Mouse (Mus musculus): ENCODE results near the gene Pbx1. TPM values are rescaled to one million over a fixed set of nuclear protein-coding genes. Genes with fewer than 3 reads are reported as not detected.
A peak's percentile ranks its signal among the peaks of the same experiment; 100 is the strongest.

Gene Pbx1
- total and polyA plus RNA-seq, 2 experiments from 2014 or later, result 17.1 to 31.3 TPM

DNA sequence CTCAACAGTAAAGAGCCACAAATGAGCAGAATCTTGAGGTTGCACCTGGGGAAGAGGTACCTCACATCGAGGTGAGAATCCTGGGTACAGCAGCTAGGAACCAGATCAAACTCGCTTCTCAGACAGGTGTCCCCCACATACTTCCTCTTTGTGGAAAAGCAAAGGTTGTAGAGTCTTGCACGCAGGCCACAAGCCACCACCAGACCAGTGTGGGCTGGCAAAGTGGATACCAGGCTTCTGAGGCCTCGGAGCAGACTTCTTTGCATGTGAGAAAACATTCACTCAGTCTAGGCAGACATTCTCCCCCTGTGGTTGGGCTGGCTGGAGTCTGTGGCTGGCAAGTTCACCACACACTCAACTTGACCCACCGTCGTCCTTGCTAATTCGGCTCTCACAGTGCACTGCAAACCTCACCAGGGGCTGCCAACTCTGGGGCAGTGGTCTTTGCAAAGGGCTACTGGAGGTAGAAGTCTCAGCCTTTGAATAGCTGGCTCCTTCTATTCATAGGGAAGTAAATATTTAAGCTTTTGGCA is 206.4 kb downstream of the Pbx1 start:
- no peak overlapping the region for H3K27ac ChIP-seq (ENCODE audit: low read depth)
- no peak overlapping the region for H3K9ac ChIP-seq (replicated peaks; ENCODE audit: low read depth, low read length)
- DNase-seq (ENCODE audit: low spot score), result no peak
- ATAC-seq (ENCODE audit: insufficient read depth, low read depth), result no peak
- no peaks in the 10 kb centered on the region for H3K36me3 ChIP-seq (replicated peaks; ENCODE audit: control insufficient read depth, insufficient read depth, low read length)
- no peaks in the 10 kb centered on the region for H3K27me3 ChIP-seq (ENCODE audit: control insufficient read depth, insufficient read depth, low read length)
- no peak for TF ChIP-seq EP300 (IDR thresholded peaks at IDR 0.05; ENCODE audit: low read depth)
- TF ChIP-seq CTCF (IDR thresholded peaks at IDR 0.05; ENCODE audit: low read depth), result no peak
- H3K4me1 ChIP-seq (ENCODE audit: control insufficient read depth, insufficient read depth), result peaks cover 24% of the 10 kb centered on the region
- 82% methylated on average over 7 of the region's 7 CpGs for WGBS
- no peaks in the 10 kb centered on the region for H3K9me3 ChIP-seq (replicated peaks; ENCODE audit: control insufficient read depth, low read length)
- H3K4me3 ChIP-seq (ENCODE audit: low read depth, low read length), result no peak overlapping the region
- no peak overlapping the region for H3K4me2 ChIP-seq (ENCODE audit: low read depth, low read length)

DNA sequence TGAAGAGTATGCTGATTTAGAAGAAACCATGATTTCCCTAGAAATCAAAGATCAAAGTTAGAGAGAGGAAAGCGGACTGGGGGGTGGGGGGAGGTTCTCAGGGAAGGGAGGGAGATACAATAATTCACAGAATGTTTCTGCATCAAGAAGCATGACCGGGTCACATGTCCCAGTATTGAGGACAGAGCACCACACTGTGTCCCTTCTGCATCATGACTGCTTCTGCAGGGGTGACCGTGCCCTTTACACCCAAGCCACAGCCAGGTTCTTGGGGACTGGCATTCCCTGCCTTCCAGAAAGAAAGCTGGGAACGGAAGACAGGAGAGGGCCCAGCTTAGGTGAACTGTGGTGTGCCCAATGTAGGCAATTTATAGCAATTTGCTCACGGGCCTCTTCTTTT is 207.9 kb downstream of the Pbx1 start:
- TF ChIP-seq CTCF (IDR thresholded peaks at IDR 0.05; ENCODE audit: low read depth) (no peak), EP300 (IDR thresholded peaks at IDR 0.05; ENCODE audit: low read depth) (no peak)
- H3K4me1 ChIP-seq (ENCODE audit: control insufficient read depth, insufficient read depth), result peaks cover 22% of the 10 kb centered on the region
- no peak overlapping the region for H3K4me2 ChIP-seq (ENCODE audit: low read depth, low read length)
- H3K27me3 ChIP-seq (ENCODE audit: control insufficient read depth, insufficient read depth, low read length), result no peaks in the 10 kb centered on the region
- DNase-seq (ENCODE audit: low spot score), result no peak
- WGBS, result 80% methylated on average over 5 of the region's 5 CpGs
- ATAC-seq (ENCODE audit: insufficient read depth, low read depth), result no peak
- H3K36me3 ChIP-seq (replicated peaks; ENCODE audit: control insufficient read depth, insufficient read depth, low read length), result no peaks in the 10 kb centered on the region
- H3K9ac ChIP-seq (replicated peaks; ENCODE audit: low read depth, low read length), result no peak overlapping the region
- H3K4me3 ChIP-seq (ENCODE audit: low read depth, low read length), result no peak overlapping the region
- H3K9me3 ChIP-seq (replicated peaks; ENCODE audit: control insufficient read depth, low read length), result no peaks in the 10 kb centered on the region
- H3K27ac ChIP-seq (ENCODE audit: low read depth), result no peak overlapping the region

DNA sequence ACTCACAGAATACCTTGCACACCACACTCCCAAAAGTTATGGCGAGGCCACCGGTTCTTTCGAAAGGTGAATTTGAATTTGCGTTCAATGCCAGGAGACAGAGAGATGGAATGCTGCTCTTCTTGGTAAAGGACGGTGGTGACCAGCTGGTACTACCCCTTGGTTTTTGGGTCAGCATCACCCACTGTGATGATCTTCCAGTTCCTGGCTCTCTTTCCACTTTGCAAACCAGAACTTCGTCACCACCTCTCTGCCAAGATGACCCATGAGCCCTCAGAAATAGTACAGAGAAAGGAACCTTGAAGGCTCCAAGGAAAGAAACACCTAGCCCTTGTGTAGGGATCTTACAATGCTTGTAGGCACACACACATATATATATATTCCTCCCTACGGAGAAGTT is 209.3 kb downstream of the Pbx1 start:
- Histone ChIP-seq H3K4me2 (ENCODE audit: low read depth, low read length) (no peak overlapping the region), H3K9ac (replicated peaks; ENCODE audit: low read depth, low read length) (no peak overlapping the region), H3K27me3 (ENCODE audit: control insufficient read depth, insufficient read depth, low read length) (no peaks in the 10 kb centered on the region), H3K9me3 (replicated peaks; ENCODE audit: control insufficient read depth, low read length) (no peaks in the 10 kb centered on the region), H3K27ac (ENCODE audit: low read depth) (no peak overlapping the region), H3K4me3 (ENCODE audit: low read depth, low read length) (no peak overlapping the region), H3K4me1 (ENCODE audit: control insufficient read depth, insufficient read depth) (peaks cover 22% of the 10 kb centered on the region), H3K36me3 (replicated peaks; ENCODE audit: control insufficient read depth, insufficient read depth, low read length) (no peaks in the 10 kb centered on the region)
- TF ChIP-seq CTCF (IDR thresholded peaks at IDR 0.05; ENCODE audit: low read depth), result no peak
- TF ChIP-seq EP300 (IDR thresholded peaks at IDR 0.05; ENCODE audit: low read depth), result no peak
- no peak for ATAC-seq (ENCODE audit: insufficient read depth, low read depth)
- WGBS, result 91% methylated on average over 7 of the region's 7 CpGs
- no peak for DNase-seq (ENCODE audit: low spot score)

- Histone ChIP-seq H3K36me3 (replicated peaks; ENCODE audit: control insufficient read depth, insufficient read depth, low read length) (no peaks in the 10 kb centered on the region), H3K4me1 (ENCODE audit: control insufficient read depth, insufficient read depth) (peaks cover 25% of the 10 kb centered on the region), H3K4me2 (ENCODE audit: low read depth, low read length) (peak overlapping the region; percentile 45), H3K4me3 (ENCODE audit: low read depth, low read length) (no peak overlapping the region; the same call in 1 of the 2 replicates), H3K9me3 (replicated peaks; ENCODE audit: control insufficient read depth, low read length) (no peaks in the 10 kb centered on the region), H3K27ac (ENCODE audit: low read depth) (peak overlapping the region; percentile 23; the same call in 1 of the 2 replicates), H3K9ac (replicated peaks; ENCODE audit: low read depth, low read length) (no peak overlapping the region; the same call in 1 of the 2 replicates), H3K27me3 (ENCODE audit: control insufficient read depth, insufficient read depth, low read length) (no peaks in the 10 kb centered on the region)
- WGBS, result 41% methylated on average over 14 of the region's 14 CpGs
- peak; percentile 55; the same call in 1 of the 2 replicates for ATAC-seq (ENCODE audit: insufficient read depth, low read depth)
- TF ChIP-seq CTCF (IDR thresholded peaks at IDR 0.05; ENCODE audit: low read depth) (peak; percentile 25; the same call in 1 of the 2 replicates), EP300 (IDR thresholded peaks at IDR 0.05; ENCODE audit: low read depth) (no peak)
- DNase-seq (ENCODE audit: low spot score), result no peak
Measured at GRCm38 (mm10) chr1:168221071-168221521, 211.0 kb downstream of the Pbx1 start.

GRCm38 (mm10) chr1:168215896-168216747 is 215.9 kb downstream of the Pbx1 start:
- TF ChIP-seq EP300 (IDR thresholded peaks at IDR 0.05; ENCODE audit: low read depth) (no peak), CTCF (IDR thresholded peaks at IDR 0.05; ENCODE audit: low read depth) (no peak)
- no peak overlapping the region for H3K4me2 ChIP-seq (ENCODE audit: low read depth, low read length)
- H3K27ac ChIP-seq (ENCODE audit: low read depth), result no peak overlapping the region
- no peaks in the 10 kb centered on the region for H3K9me3 ChIP-seq (replicated peaks; ENCODE audit: control insufficient read depth, low read length)
- H3K36me3 ChIP-seq (replicated peaks; ENCODE audit: control insufficient read depth, insufficient read depth, low read length), result no peaks in the 10 kb centered on the region
- WGBS, result 46% methylated on average over 17 of the region's 17 CpGs
- peaks cover 40% of the 10 kb centered on the region for H3K4me1 ChIP-seq (ENCODE audit: control insufficient read depth, insufficient read depth)
- H3K27me3 ChIP-seq (ENCODE audit: control insufficient read depth, insufficient read depth, low read length), result no peaks in the 10 kb centered on the region
- ATAC-seq (ENCODE audit: insufficient read depth, low read depth), result no peak
- no peak overlapping the region for H3K4me3 ChIP-seq (ENCODE audit: low read depth, low read length)
- no peak overlapping the region for H3K9ac ChIP-seq (replicated peaks; ENCODE audit: low read depth, low read length)
- no peak for DNase-seq (ENCODE audit: low spot score)
